Mouse (Mus musculus) macrophage (primary cell): Measurements from ENCODE around the gene Ccdc162. TPM values are rescaled to one million over a fixed set of nuclear protein-coding genes. Genes with fewer than 3 reads are reported as not detected.
"Not testable (repeated sequence)": the region's sequence is repeated elsewhere in the genome, so short reads cannot be mapped to it uniquely, and the experiment has no call there.

Source experiments
- H3K27ac ChIP-seq: fragments of 350-480 bp; formaldehyde crosslinking; 2 replicates; pipeline ENCODE4 v1.9.0; 2021
- H3K36me3 ChIP-seq: fragments of 350-480 bp; formaldehyde crosslinking; 2 replicates; pipeline ENCODE4 v1.9.0; 2021; ENCODE audit errors: inconsistent target
- H3K4me3 ChIP-seq: fragments of 350-480 bp; formaldehyde crosslinking; 2 replicates; pipeline ENCODE4 v1.9.0; 2021; ENCODE audit errors: inconsistent target
- H3K79me2 ChIP-seq: fragments of 350-480 bp; formaldehyde crosslinking; 2 replicates; pipeline ENCODE4 v1.9.0; 2021; ENCODE audit errors: inconsistent target
- WGBS: methylation state at CpG from one replicate; pipeline ENCODE4 v1.1.7; 2026; ENCODE audit warnings: inconsistent platforms; ENCODE audit not compliant: missing documents; 5-methylcytosine and 5-hydroxymethylcytosine counted together
- polyA plus RNA-seq: library from polyadenylated mRNA; stranded (reverse); fragments of 250-400 nt; gene quantifications from 3 replicates; pipeline ENCODE4 v1.2.4, GENCODE M21; 2018; ENCODE audit warnings: inconsistent platforms

Gene Ccdc162
- polyA plus RNA-seq, 1 experiment from 2014 or later, result not detected

- Histone ChIP-seq H3K36me3 (no peaks in the 10 kb centered on the region), H3K27ac (no peak overlapping the region), H3K79me2 (no peaks in the 10 kb centered on the region), H3K4me3 (no peak overlapping the region)
- WGBS, result 53% methylated on average over 5 of the region's 8 CpGs
Measured at GRCm38 (mm10) chr10:41677396-41677795, 39.0 kb downstream of the Ccdc162 start.

- Histone ChIP-seq H3K27ac (no peak overlapping the region), H3K4me3 (no peak overlapping the region), H3K79me2 (no peaks in the 10 kb centered on the region), H3K36me3 (no peaks in the 10 kb centered on the region)
- WGBS, result 95% methylated on average over 6 of the region's 6 CpGs
Measured at GRCm38 (mm10) chr10:41676661-41677061, 39.8 kb downstream of the Ccdc162 start.

- Histone ChIP-seq H3K4me3 (no peak overlapping the region), H3K36me3 (no peaks in the 10 kb centered on the region), H3K79me2 (no peaks in the 10 kb centered on the region), H3K27ac (no peak overlapping the region)
- WGBS, result 95% methylated on average over 6 of the region's 6 CpGs
Measured at GRCm38 (mm10) chr10:41675842-41676571, 40.4 kb downstream of the Ccdc162 start.

- no peak overlapping the region for H3K27ac ChIP-seq
- no peaks in the 10 kb centered on the region for H3K79me2 ChIP-seq
- H3K36me3 ChIP-seq, result no peaks in the 10 kb centered on the region
- H3K4me3 ChIP-seq, result no peak overlapping the region
- WGBS, result 98% methylated on average over 6 of the region's 6 CpGs
Measured at GRCm38 (mm10) chr10:41675243-41675642, 41.2 kb downstream of the Ccdc162 start.

GRCm38 (mm10) chr10:41674362-41674761, 42.1 kb downstream of the Ccdc162 start:
- Histone ChIP-seq H3K79me2 (no peaks in the 10 kb centered on the region), H3K36me3 (no peaks in the 10 kb centered on the region), H3K4me3 (no peak overlapping the region), H3K27ac (no peak overlapping the region)
- WGBS, result 33% methylated on average over 3 of the region's 3 CpGs

GRCm38 (mm10) chr10:41670196-41670595, 46.2 kb downstream of the Ccdc162 start:
- H3K36me3 ChIP-seq, result no peaks in the 10 kb centered on the region

GRCm38 (mm10) chr10:41665498-41665897, 50.9 kb downstream of the Ccdc162 start:
- H3K4me3 ChIP-seq, result no peak overlapping the region
- WGBS, result 0% methylated on average over 1 of the region's 1 CpGs

More at GRCm38 (mm10) chr10:41670196-41670595, 46.2 kb downstream of the Ccdc162 start:
- Histone ChIP-seq H3K4me3 (no peak overlapping the region), H3K27ac (no peak overlapping the region), H3K79me2 (no peaks in the 10 kb centered on the region)
- 73% methylated on average over 4 of the region's 5 CpGs for WGBS

GRCm38 (mm10) chr10:41659671-41660070, 56.8 kb downstream of the Ccdc162 start:
- not testable (repeated sequence) for H3K4me3 ChIP-seq, H3K36me3 ChIP-seq, H3K27ac ChIP-seq, H3K79me2 ChIP-seq
- WGBS, result 98% methylated on average over 6 of the region's 6 CpGs

More at GRCm38 (mm10) chr10:41665498-41665897, 50.9 kb downstream of the Ccdc162 start:
- no peaks in the 10 kb centered on the region for H3K79me2 ChIP-seq
- no peaks in the 10 kb centered on the region for H3K36me3 ChIP-seq
- H3K27ac ChIP-seq, result no peak overlapping the region

- not testable (repeated sequence) for H3K4me3 ChIP-seq, H3K27ac ChIP-seq
Measured at GRCm38 (mm10) chr10:41655684-41656083, 60.8 kb downstream of the Ccdc162 start.

GRCm38 (mm10) chr10:41652988-41653387, 63.4 kb downstream of the Ccdc162 start:
- no peak overlapping the region for H3K27ac ChIP-seq
- H3K4me3 ChIP-seq, result no peak overlapping the region
- 92% methylated on average over 7 of the region's 7 CpGs for WGBS
- H3K79me2 ChIP-seq, result no peaks in the 10 kb centered on the region
- H3K36me3 ChIP-seq, result no peaks in the 10 kb centered on the region

More at GRCm38 (mm10) chr10:41655684-41656083, 60.8 kb downstream of the Ccdc162 start:
- not testable (repeated sequence) for H3K79me2 ChIP-seq, H3K36me3 ChIP-seq

- 90% methylated on average over 6 of the region's 6 CpGs for WGBS
- H3K4me3 ChIP-seq, result no peak overlapping the region
- no peaks in the 10 kb centered on the region for H3K79me2 ChIP-seq
- H3K36me3 ChIP-seq, result no peaks in the 10 kb centered on the region
- no peak overlapping the region for H3K27ac ChIP-seq
Measured at GRCm38 (mm10) chr10:41652094-41652775, 64.2 kb downstream of the Ccdc162 start.

- no peaks in the 10 kb centered on the region for H3K79me2 ChIP-seq
- 98% methylated on average over 3 of the region's 3 CpGs for WGBS
- H3K36me3 ChIP-seq, result no peaks in the 10 kb centered on the region
- no peak overlapping the region for H3K27ac ChIP-seq
- no peak overlapping the region for H3K4me3 ChIP-seq
Measured at GRCm38 (mm10) chr10:41651532-41651931, 64.9 kb downstream of the Ccdc162 start.

- Histone ChIP-seq H3K36me3 (no peaks in the 10 kb centered on the region), H3K27ac (no peak overlapping the region), H3K79me2 (no peaks in the 10 kb centered on the region), H3K4me3 (no peak overlapping the region)
- WGBS, result 94% methylated on average over 4 of the region's 5 CpGs
Measured at GRCm38 (mm10) chr10:41649186-41649585, 67.2 kb downstream of the Ccdc162 start.

GRCm38 (mm10) chr10:41638776-41639175, 77.7 kb downstream of the Ccdc162 start:
- no peak overlapping the region for H3K4me3 ChIP-seq
- H3K79me2 ChIP-seq, result no peaks in the 10 kb centered on the region
- no peaks in the 10 kb centered on the region for H3K36me3 ChIP-seq
- WGBS, result 61% methylated on average over 3 of the region's 3 CpGs
- H3K27ac ChIP-seq, result no peak overlapping the region

GRCm38 (mm10) chr10:41635276-41636033, 81.0 kb downstream of the Ccdc162 start:
- Histone ChIP-seq H3K27ac (no peak overlapping the region), H3K36me3 (no peaks in the 10 kb centered on the region), H3K4me3 (no peak overlapping the region), H3K79me2 (no peaks in the 10 kb centered on the region)
- 64% methylated on average over 9 of the region's 9 CpGs for WGBS
